Mouse (Mus musculus) spleen, embryonic (tissue): ENCODE measurements around the gene Zmym5.
"Not testable (repeated sequence)": the region's sequence is repeated elsewhere in the genome, so short reads cannot be mapped to it uniquely, and the experiment has no call there.

Source experiments
- CTCF ChIA-PET: fragments of 350-600 bp; sonication (Branson Sonifier 250); formaldehyde crosslinking; loops from one replicate; lab custom pipeline; 2022; lab: Charles Lee

Gene Zmym5

GRCm38 (mm10) chr14:56811701-56812339, at the start of gene Zmym5:
TSS of gene Zmym5 (minus strand) at chr14:56811716.
- CTCF ChIA-PET: not testable (repeated sequence)

- CTCF ChIA-PET: no interaction called here
Observed at GRCm38 (mm10) chr14:56849681-56850080, 38.2 kb upstream of the Zmym5 start.

- CTCF ChIA-PET: no interaction called here
Observed at GRCm38 (mm10) chr14:56848322-56848721, 36.8 kb upstream of the Zmym5 start.

GRCm38 (mm10) chr14:56844507-56844906, 33.0 kb upstream of the Zmym5 start:
- CTCF ChIA-PET: interaction anchor here (0.6 kb wide), 1 partner anchor 882 kb away, joined by 4 read pairs; no protein-coding TSS in a partner anchor

- CTCF ChIA-PET: no interaction called here
Observed at GRCm38 (mm10) chr14:56844033-56844432, 32.5 kb upstream of the Zmym5 start.

- CTCF ChIA-PET: not testable (repeated sequence)
Observed at GRCm38 (mm10) chr14:56834576-56834975, 23.1 kb upstream of the Zmym5 start.

GRCm38 (mm10) chr14:56833211-56833610, 21.7 kb upstream of the Zmym5 start:
- CTCF ChIA-PET: not testable (repeated sequence)

- CTCF ChIA-PET: no interaction called here
Observed at GRCm38 (mm10) chr14:56832563-56833113, 21.1 kb upstream of the Zmym5 start.

- CTCF ChIA-PET: interaction anchor here (0.6 kb wide), 1 partner anchor 220 kb away, joined by 3 read pairs; no protein-coding TSS in a partner anchor
Observed at GRCm38 (mm10) chr14:56832147-56832546, 20.6 kb upstream of the Zmym5 start.

GRCm38 (mm10) chr14:56830491-56831045, 19.1 kb upstream of the Zmym5 start:
- CTCF ChIA-PET: interaction anchor here (1.2 kb wide), 1 partner anchor 37 kb away, joined by 3 read pairs; no protein-coding TSS in a partner anchor

GRCm38 (mm10) chr14:56824562-56824961, 13.0 kb upstream of the Zmym5 start:
- CTCF ChIA-PET: no interaction called here

- CTCF ChIA-PET: no interaction called here
Observed at GRCm38 (mm10) chr14:56817616-56818015, 6.1 kb upstream of the Zmym5 start.

GRCm38 (mm10) chr14:56817131-56817530, 5.6 kb upstream of the Zmym5 start:
- CTCF ChIA-PET: no interaction called here

GRCm38 (mm10) chr14:56816541-56816940, 5.0 kb upstream of the Zmym5 start:
- CTCF ChIA-PET: no interaction called here

- CTCF ChIA-PET: no interaction called here
Observed at GRCm38 (mm10) chr14:56812520-56813036, 1.1 kb upstream of the Zmym5 start.

- CTCF ChIA-PET: not testable (repeated sequence)
Observed at GRCm38 (mm10) chr14:56810781-56811690, 480 bp downstream of the Zmym5 start.

- CTCF ChIA-PET: interaction anchor here (0.8 kb wide), 1 partner anchor 38 kb away, joined by 3 read pairs; no protein-coding TSS in a partner anchor
Observed at GRCm38 (mm10) chr14:56793243-56793642, 18.3 kb downstream of the Zmym5 start.

GRCm38 (mm10) chr14:56784575-56784974, 26.9 kb downstream of the Zmym5 start:
- CTCF ChIA-PET: no interaction called here

- CTCF ChIA-PET: no interaction called here
Observed at GRCm38 (mm10) chr14:56778933-56779300, 32.6 kb downstream of the Zmym5 start.

GRCm38 (mm10) chr14:56778200-56778932, 33.1 kb downstream of the Zmym5 start, which contains the start of gene Pspc1:
TSS of gene Pspc1 (minus strand) at chr14:56778316.
- CTCF ChIA-PET: no interaction called here
